Mouse (Mus musculus): ENCODE results near the gene Ctsf. TPM values are rescaled to one million over a fixed set of nuclear protein-coding genes. Genes with fewer than 3 reads are reported as not detected.
"Not testable (repeated sequence)": the region's sequence is repeated elsewhere in the genome, so short reads cannot be mapped to it uniquely, and the experiment has no call there.

The Ctsf gene
- 0.09 TPM in 1 of 2 replicates, not detected in the other for total RNA-seq (2015)
- total RNA-seq (2017): 0.08 and 0.44 TPM in 2 replicates

DNA sequence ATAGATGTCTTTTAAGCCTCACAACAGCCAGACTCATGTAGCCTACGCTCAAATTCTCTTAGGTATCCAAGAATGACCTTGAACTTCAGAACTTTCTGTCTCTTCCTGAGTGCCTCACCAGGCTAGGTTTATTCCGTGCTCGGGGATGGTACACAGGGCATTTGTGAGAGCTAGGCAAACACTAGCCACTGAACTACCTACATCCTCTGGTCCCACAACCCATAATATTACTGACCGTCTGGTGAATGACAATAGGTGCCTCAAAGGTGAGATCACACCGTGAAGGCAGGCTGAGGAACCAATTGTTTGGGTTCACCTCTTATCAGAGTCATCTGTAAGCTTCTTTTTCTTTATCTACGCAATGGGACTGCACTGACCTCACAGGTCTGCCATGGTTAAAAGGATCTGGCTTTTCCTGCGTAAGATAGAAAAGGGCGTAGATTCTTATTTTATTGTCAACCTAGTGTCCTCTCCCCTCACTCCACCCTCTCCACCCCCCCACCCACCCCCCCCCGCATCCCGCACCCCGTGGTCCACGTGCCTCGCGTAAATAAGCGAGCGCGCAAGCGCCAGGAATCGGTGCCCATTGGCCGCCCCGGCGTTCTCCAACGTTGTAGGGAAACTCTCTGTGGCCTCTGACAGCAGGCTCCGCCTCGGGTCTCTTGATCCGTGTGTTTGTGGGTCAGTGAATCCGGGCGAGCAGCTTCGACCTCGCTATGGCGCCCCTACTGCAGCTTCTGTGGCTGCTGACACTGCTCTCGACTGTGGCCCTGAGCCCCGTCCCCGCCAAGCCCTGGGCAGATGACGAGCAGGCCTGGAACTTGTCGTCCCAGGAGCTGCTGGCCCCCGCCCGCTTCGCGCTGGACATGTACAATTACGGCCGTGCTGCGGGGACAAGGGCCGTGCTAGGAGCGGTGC, at the start of gene Ctsf:
Ctsf (plus strand) TSS at position 579 of the 918 bp plus-strand sequence.
- no peak for ATAC-seq (ENCODE audit: poor library complexity, severe bottlenecking)

DNA sequence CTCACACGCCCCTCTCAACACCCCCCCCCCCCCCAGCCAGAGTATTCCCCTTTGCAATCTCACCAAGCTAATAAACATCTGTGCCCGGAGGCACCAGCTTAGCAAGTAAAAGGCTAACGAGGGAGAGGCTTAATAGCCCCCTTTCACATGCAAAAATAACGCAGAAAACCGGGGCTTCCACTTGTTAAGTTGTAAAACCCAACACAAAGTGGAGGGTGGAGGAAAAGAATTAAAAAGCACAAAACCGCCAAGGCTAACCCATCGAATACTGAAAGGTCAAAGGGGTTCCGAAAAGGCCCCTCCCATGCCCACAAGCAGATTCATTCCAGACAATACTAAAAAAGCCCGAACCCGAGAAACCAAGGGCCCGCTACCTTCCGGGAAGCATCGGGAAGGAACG, 44.6 kb upstream of the Ctsf start:
- no peak for ATAC-seq (ENCODE audit: poor library complexity, severe bottlenecking)

DNA sequence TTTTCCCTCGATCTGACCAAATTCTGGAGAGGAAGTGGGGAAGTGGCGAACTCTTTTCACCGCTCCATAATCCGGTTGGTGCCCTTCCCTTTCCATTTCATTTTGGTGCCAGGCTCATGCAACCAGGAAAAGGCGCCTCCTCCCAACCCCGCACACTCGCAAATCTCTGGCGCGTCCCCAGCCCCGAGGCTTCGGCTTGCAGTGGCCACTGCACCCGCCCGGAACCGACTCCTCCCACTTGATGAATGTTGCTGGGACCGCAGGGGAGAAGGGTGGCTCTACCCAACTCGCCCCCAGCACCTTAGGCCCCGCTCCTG, 44.2 kb upstream of the Ctsf start:
- ATAC-seq (ENCODE audit: poor library complexity, severe bottlenecking): no peak

DNA sequence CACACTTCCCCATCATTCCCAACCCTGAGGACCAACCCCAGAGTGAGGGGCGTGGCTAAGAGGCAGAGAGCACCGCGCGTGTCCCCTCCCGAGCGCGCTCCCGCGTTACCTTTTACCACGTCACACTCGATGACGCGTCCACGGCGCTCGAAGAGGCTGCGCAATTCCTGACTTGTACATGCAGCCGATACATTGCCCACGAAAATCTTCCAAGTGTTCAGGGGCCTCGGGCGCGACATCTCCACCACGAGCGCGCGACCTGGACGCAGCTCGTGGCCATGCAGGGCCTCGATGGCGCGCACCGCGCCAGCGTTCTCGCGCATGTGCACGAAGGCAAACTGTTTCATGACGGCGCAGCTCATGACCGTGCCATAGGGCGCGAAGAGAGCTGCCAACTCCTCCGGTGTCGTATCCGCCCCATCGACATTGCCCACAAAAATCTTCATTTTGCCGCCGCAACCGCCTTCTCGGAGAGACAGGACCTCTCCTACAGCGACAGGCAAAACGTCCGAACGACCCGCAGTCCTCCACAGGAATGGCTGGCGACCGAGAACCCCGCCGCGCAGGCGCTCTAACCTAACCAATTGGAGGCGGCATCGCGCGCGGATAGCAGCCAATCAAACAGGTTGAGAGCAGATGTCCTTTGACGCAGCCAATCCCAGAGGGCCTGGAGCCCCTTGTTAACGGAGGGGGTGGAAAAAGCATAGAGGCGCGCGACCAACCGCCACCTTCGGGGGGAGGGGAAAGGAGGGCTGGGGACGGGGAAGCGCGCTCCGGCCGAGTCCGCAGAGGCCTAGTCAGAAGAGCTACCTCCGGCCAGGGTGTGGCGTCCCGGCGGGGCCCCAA, 43.6 kb upstream of the Ctsf start, which contains the start of the genes Gm21992 and Rbm14:
Gm21992 (minus strand) TSS at position 550 of the 846 bp plus-strand sequence.
Rbm14 (minus strand) TSS at position 572 of the 846 bp plus-strand sequence.
- peak; percentile 95 for ATAC-seq (ENCODE audit: poor library complexity, severe bottlenecking)

DNA sequence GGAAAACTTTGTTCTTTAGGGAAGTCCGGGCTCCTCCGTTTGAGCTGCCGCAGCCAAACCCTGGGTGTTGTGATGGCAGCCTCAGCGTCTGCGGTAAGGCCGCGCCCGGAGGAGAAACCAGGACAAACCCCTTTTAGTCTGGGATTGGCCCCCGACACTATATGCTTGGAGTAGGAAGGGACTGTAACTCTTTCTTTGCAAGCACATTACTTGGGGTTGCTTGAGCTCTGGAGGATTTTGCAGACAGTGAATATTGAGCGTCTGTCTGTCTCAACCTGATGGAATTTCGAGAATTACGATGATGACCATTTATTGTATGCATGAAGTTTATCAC, 43.1 kb upstream of the Ctsf start:
- no peak for ATAC-seq (ENCODE audit: poor library complexity, severe bottlenecking)

DNA sequence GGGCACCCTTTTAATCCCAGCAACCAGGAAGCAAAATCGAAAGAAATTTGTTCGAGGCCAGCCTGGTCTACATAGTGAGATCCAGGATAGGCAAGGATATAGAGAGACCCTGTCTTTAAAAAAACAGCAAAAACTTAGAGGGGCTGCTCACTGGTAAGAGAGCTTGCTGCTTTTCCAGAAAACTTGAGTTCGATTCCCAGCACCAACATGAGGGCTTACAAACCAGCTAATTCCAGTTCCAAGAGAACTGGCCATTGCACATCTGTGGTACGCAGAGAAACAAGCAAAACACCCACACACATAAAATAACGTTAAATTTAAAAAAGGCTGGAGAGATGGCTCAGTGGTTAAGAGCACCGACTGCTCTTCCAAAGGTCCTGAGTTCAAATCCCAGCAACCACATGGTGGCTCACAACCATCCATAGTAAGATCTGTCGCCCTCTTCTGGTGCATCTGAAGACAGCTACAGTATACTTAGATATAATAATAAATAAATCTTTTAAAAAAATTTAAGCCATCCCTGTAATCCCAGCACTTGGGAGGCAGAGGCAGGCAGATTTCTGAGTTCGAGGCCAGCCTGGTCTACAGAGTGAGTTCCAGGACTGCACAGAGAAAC, 42.5 kb upstream of the Ctsf start:
- not testable (repeated sequence) for ATAC-seq (ENCODE audit: poor library complexity, severe bottlenecking)

DNA sequence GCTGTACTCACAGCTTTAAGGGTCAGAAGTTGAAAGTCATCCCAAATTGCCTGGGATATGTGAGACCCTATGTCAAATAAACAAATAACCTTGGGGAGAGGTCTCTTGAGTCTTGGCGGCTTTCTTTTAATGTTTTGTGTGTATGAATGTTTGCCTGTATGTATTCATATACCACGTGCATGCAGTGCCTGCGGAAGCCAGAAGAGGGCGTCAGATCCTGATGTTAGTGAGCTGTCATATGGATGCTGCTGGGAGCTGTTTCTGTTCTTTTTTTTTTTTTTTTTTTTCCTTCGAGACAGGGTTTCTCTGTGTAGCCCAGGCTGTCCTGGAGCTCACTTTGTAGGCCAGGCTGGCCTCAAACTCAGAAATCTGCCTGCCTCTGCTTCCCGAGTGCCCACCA, 41.9 kb upstream of the Ctsf start:
- no peak for ATAC-seq (ENCODE audit: poor library complexity, severe bottlenecking)

DNA sequence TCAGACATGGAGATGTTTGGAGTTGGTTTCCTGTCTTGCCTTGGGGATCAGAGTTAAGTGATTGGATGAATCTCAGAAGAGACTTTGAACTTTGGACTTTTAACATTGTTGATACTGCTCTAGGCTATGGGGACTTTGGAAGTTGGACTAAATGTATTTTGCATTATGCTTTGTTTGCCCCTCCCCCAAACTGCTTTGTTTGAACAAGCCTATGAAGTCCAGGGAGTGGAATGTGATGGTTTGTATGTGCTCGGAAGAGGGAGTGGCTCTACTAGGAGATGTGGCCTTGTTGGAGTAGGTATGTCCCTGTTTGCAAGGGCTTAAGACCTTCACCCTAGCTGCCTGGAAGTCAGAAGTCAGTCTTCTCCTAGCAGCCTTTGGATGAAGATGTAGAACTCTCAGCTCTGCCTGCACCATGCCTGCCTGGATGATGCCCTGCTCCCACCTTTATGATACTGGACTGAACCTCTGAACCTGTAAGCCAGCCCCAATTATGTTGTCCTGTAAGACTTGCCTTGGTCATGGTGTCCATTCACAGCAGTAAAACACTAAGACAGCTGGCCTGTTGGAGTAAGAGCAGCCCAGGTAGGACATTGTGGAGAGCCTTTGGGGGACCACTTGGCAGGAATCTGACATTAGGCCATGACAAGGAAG, 37.6 kb upstream of the Ctsf start:
- no peak for ATAC-seq (ENCODE audit: poor library complexity, severe bottlenecking)

DNA sequence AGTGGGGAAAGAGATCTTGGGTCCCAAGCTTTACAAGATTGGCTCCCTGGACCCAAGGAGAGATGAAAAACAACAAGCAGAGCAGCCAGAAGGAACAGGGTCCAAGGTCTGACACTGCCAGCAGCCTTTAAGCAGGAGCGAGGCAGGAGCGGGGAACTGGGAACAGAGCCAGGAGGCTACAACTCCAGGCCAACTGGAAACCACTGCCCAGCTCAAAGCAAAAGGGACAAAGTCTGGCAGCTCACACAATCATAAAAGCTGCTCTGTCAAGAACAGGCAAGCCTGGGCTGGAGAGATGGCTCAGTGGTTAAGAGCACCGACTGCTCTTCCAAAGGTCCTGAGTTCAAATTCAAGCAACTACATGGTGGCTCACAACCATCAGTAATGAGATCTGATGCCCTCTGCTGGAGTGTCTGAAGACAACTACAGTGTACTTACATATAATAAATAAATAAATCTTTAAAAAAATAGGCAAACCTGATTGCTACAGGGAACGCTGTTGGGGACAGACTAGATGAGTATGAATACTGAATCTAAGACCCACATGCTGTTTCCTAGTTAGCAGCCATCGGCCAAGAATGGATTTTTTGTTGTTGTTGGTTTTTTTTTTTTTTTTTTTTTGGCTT, 34.1 kb upstream of the Ctsf start:
- no peak for ATAC-seq (ENCODE audit: poor library complexity, severe bottlenecking)

DNA sequence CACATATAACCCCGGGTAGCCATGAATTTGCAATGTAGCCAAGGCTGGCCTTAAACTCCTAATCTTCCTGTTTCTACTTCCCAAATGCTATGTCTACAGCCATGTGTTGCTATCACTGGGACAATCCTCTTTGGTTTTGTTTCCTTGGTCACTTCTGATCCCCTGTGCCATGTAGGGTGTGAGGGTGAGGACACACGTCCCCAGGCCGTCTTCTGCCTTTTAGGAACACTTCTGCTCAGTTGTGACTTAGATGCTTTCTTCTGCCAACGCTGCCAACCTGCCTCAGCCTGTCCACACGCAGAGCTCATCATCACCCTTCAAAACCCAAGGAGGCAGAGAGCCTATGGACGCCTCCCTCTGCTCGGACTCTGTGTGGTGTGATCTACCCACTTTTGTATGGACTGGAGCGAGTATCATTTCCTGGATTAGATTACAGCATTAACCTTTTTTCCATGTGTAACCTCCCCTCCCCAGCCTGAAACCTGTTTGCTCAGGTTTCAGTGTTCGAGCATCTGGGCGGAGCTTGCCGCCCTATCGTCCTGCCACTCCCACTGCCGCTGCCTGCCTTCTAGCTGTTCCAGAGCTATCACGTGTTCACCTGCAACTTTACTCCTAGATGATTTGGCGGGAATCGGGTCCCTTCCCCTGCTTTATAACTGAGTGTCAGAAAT, 26.4 kb upstream of the Ctsf start:
- no peak for ATAC-seq (ENCODE audit: poor library complexity, severe bottlenecking)

DNA sequence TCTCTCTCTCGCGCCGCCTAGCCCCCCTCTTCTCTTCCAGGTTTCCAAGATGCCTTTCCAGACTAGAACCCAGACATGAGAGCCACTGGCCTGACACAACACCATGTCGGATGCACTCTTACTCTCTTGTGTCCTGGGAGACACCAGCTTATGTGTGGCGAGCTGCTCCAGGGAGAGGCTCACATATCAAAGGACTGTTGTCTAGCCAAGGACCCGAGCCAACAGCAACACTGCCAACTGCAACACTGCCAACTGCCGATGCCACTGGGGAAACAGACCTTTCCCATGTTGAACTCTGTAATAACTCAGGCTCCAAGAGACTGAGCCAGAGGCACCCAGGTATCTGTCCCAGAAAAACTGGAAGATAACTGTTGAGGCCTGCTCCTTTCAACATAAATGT, 25.8 kb upstream of the Ctsf start:
- ATAC-seq (ENCODE audit: poor library complexity, severe bottlenecking): no peak

DNA sequence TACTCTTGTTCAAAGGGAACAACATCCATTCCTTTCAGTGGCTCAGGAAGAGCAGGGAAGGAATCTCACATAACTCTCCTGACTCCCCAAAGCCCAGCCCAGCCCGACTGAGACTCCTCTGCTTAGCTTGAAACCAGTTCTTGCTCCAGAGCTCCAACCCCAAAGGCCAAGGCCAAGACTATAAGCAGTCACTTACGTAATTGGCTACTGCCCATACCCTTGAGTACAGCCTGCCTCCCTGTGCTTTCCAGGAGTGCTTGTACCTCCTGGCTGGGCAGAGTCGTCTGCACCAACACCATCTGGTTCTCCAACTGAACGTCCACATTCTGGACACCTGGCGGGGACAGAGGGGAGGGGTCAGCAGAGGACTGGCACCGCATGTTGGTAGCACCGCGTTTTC, 21.0 kb upstream of the Ctsf start:
- no peak for ATAC-seq (ENCODE audit: poor library complexity, severe bottlenecking)

DNA sequence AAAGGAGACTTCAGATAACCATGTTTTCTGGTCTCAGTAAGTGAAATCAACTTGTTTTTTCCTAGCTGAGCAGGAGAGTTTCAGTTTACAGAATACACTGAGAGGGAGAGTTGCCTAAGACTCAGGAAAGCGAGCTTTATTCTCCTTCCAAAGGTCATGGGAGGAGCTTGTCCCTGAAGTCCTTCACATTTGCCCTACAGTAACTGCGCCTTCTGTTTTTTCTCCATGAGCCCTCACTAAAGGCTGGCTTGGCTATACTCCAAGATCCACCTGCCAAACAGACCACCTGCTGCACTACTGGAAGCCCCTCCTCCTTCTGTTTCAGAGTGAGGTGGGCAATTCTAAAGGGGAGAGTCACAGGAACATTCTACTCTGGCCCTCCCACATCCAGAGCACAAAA, 18.8 kb upstream of the Ctsf start:
- ATAC-seq (ENCODE audit: poor library complexity, severe bottlenecking): no peak

DNA sequence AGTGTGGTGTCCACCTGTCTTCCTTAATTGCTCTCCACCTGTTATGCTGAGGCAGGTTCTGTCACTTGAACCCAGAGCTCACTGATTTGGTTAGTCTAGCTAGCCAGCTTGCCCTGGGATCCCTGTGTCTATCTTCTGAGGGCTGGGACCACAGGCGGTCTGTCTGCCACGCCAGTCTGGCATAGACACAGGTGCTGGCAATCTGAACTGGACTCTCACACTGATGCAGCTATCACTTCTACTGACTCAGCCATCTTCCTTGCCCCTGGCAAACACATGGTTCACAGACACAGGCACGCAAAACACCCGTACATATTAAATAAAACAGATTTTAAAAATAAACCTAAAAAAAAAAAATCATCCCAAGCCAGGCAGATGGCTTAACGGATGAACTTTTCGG, 17.9 kb upstream of the Ctsf start:
- ATAC-seq (ENCODE audit: poor library complexity, severe bottlenecking): no peak

DNA sequence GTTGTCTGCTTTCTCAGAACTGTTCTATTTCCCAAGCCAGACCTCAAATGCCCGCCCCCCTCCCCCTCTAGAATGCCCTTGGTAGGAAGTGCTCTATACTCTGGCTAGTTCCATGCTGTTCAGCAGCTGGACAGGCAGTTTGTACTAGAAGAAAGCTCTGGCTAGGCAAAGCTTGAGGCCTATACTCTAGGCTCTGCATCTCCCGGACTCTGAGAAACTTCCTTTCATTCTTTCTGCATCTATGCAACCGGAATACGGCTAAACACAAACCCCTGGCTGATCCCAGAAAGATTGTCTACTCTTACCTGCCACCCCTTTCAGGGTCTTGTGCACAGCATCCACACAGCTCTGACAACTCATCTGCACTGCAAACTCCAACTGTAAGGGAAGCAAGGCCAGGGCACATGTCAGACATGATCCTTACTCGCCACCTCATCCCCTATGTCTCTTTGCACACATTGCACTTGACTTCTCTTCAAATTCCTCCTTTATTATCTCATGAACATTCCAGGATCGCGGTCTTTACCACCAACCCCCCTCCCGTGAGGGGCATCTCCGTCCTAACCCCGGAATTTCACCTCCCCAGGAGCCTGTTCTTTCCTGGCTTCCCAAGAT, 16.3 kb upstream of the Ctsf start:
- ATAC-seq (ENCODE audit: poor library complexity, severe bottlenecking): no peak

DNA sequence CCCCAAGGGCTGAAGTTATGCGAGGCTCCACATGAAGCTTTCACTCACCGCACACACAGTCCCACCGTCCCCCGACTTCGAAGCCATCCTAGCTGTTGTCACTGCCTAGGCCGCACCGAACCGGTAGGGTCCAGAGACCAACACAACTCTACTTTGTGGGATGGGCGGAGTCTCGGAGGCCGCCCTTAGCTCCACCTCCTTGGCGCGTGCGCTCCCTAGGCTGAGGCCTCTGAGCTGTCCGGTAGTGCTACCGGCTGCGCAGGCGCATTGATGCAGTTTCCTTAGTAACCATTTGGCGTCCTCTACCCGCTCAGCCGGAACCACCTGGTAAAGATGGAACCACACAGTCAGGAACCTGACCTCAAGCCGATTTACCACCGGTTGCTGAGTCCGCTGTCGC, 15.8 kb upstream of the Ctsf start, which contains the start of the genes Ccs and Ccdc87:
Ccs (minus strand) TSS at position 184 of the 400 bp plus-strand sequence.
Ccdc87 (plus strand) TSS at position 218 of the 400 bp plus-strand sequence.
- peak; percentile 97 for ATAC-seq (ENCODE audit: poor library complexity, severe bottlenecking)

DNA sequence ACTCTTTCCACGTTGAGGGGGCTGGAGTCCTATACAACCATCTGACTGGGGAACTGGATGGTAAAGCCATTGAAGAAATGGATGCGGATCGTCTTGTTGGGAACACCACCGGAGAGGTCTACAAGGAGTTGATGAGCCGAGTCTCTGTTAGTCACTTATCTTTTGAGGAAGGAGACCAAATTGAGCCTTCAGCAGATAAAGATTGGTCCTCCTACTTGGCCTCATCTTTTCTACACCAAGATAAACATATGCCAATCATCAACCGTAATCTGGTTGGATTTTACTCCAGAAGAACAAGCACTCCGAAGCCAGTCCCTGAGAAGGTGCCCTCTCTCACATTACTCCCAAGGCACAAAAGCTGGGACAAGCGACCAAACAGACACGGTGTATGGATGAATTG, 14.1 kb upstream of the Ctsf start:
- no peak for ATAC-seq (ENCODE audit: poor library complexity, severe bottlenecking)

DNA sequence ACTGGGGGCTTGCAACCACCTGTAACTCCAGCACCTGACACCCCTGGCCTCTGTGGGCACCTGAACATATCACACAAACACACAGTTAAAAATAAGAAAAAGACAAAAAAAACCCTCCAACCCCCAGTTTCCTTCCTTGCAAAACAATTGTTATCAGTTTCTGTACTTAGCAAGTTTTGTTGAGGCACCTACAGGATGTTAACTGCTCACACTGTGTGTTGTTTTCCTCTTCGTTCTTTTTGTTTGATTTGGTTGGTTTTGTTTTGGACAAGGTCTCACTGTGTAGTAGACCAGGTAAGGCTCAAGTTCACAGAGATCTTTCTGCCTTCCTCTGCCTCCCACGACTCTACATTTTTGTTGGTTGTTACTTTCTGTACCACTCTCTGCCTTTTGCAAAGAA, 12.3 kb upstream of the Ctsf start:
- no peak for ATAC-seq (ENCODE audit: poor library complexity, severe bottlenecking)

DNA sequence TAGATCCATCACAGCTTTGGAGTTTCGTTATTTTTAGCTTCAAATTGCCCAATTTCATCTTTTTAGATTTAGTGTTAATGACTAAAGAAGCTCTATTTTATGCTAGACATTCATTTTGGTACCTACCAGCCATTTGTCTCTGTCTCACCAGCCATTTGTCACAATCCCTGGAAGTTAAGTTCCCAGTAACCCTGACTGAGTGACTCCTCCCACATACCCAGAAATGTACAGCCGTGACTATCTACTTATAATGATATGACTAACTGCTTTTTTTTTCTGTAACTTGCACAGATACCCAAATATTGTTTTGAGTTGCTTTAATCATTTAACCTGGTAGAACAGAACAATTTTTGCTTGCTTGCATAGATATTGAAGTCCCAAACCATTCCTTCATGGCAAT, 9.1 kb upstream of the Ctsf start:
- ATAC-seq (ENCODE audit: poor library complexity, severe bottlenecking): no peak
